Mouse (Mus musculus) brain, embryonic 14.5 days (tissue): Measurements from ENCODE around the gene Gm45808.

Source experiments
- CTCF ChIP-seq: fragments of 200-500 bp; IDR thresholded peaks from 2 replicates; pipeline ENCODE4 v1.5.1; 2012; ENCODE audit warnings: inconsistent platforms, mild to moderate bottlenecking, moderate library complexity, borderline replicate concordance; ENCODE audit not compliant: insufficient read depth, insufficient read length; ENCODE audit errors: extremely low read depth
- POLR2A ChIP-seq: fragments of 200-500 bp; IDR thresholded peaks from 2 replicates; pipeline ENCODE4 v1.6.1; 2012; ENCODE audit warnings: mild to moderate bottlenecking, inconsistent platforms, borderline replicate concordance; ENCODE audit not compliant: poor library complexity, insufficient read depth, insufficient read length, severe bottlenecking; ENCODE audit errors: extremely low read depth

GRCm38 (mm10) chr7:45481374-45481927, 5.2 kb downstream of the Gm45808 start, which contains the start of gene Tulp2:
- no peak for TF ChIP-seq CTCF
- TF ChIP-seq POLR2A = no peak
